Mouse (Mus musculus) erythroid progenitor cell, adult 5-6 weeks (primary cell): ENCODE measurements around the gene H2al2a. TPM values are rescaled to one million over a fixed set of nuclear protein-coding genes. Genes with fewer than 3 reads are reported as not detected.

Experiments
- ATAC-seq: replicated peaks from 2 replicates; pipeline ENCODE4 v1.8.0; 2016; ENCODE audit warnings: moderate number of reproducible peaks, mild to moderate bottlenecking, moderate TSS enrichment, inconsistent platforms; ENCODE audit not compliant: poor library complexity, low FRiP score, severe bottlenecking
- total RNA-seq, 2 experiments: library from RNA; stranded (forward) in 1 of 2; stranded (reverse) in 1 of 2; fragments of 150-400 nt in 1 of 2; fragments of 186-747, 209-891 nt in 1 of 2; gene quantifications; 2 replicates each; pipeline versions ENCODE4 v1.2.3 to v1.2.4; 2015 to 2017; ENCODE audit warnings: low replicate concordance in 2 of 2

H2al2a gene
- total RNA-seq, 2 experiments from 2014 or later: not detected

GRCm38 (mm10) chr2:18028140-18029021, 31.6 kb upstream of the H2al2a start:
- ATAC-seq: peak; percentile 64

GRCm38 (mm10) chr2:18027448-18028139, 30.8 kb upstream of the H2al2a start:
- peak; percentile 90 for ATAC-seq

- no peak for ATAC-seq
Measured at GRCm38 (mm10) chr2:18026116-18026947, 29.6 kb upstream of the H2al2a start.

- ATAC-seq: no peak
Measured at GRCm38 (mm10) chr2:18025781-18026115, 29.0 kb upstream of the H2al2a start.

- no peak for ATAC-seq
Measured at GRCm38 (mm10) chr2:18025116-18025515, 28.4 kb upstream of the H2al2a start.

GRCm38 (mm10) chr2:18022886-18023285, 26.1 kb upstream of the H2al2a start:
- no peak for ATAC-seq

GRCm38 (mm10) chr2:18019122-18019521, 22.4 kb upstream of the H2al2a start:
- no peak for ATAC-seq

GRCm38 (mm10) chr2:18017321-18017720, 20.6 kb upstream of the H2al2a start:
- no peak for ATAC-seq

GRCm38 (mm10) chr2:18016639-18017038, 19.9 kb upstream of the H2al2a start:
- no peak for ATAC-seq

- ATAC-seq: no peak
Measured at GRCm38 (mm10) chr2:18015581-18015980, 18.8 kb upstream of the H2al2a start.

- ATAC-seq: no peak
Measured at GRCm38 (mm10) chr2:18012866-18013265, 16.1 kb upstream of the H2al2a start.

GRCm38 (mm10) chr2:18011226-18011625, 14.5 kb upstream of the H2al2a start:
- ATAC-seq: no peak

- ATAC-seq: no peak
Measured at GRCm38 (mm10) chr2:18005137-18005536, 8.4 kb upstream of the H2al2a start.

GRCm38 (mm10) chr2:18004286-18004685, 7.5 kb upstream of the H2al2a start:
- ATAC-seq: no peak

GRCm38 (mm10) chr2:18002306-18002705, 5.5 kb upstream of the H2al2a start:
- ATAC-seq: no peak

- ATAC-seq: no peak
Measured at GRCm38 (mm10) chr2:17989562-17989961, 7.2 kb downstream of the H2al2a start.

GRCm38 (mm10) chr2:17989115-17989514, 7.6 kb downstream of the H2al2a start:
- ATAC-seq: no peak

GRCm38 (mm10) chr2:17986694-17987093, 10.1 kb downstream of the H2al2a start:
- ATAC-seq: no peak

GRCm38 (mm10) chr2:17984774-17985173, 12.0 kb downstream of the H2al2a start:
- ATAC-seq: no peak

GRCm38 (mm10) chr2:17982747-17983146, 14.0 kb downstream of the H2al2a start:
- ATAC-seq: no peak
